Mouse (Mus musculus) forebrain, embryonic 14.5 days (tissue): ENCODE measurements around the gene Rgs3. TPM values are rescaled to one million over a fixed set of nuclear protein-coding genes. Genes with fewer than 3 reads are reported as not detected.
A peak's percentile ranks its signal among the peaks of the same experiment; 100 is the strongest.

Experiments used
- ATAC-seq: fragments of 200-750 bp; cut with Nextera tagmentation; 2 replicates; pipeline ENCODE4 v1.8.0; 2017; ENCODE audit warnings: mild to moderate bottlenecking, moderate library complexity
- DNase-seq: peaks from one replicate; pipeline ENCODE4 v3.0.0-alpha.2; 2015; ENCODE audit warnings: low spot score
- H3K27ac ChIP-seq: fragments of 300-500 bp; sonication (generic); 2 replicates; pipeline ENCODE4 v1.5.1; 2014; ENCODE audit warnings: low read depth, mild to moderate bottlenecking, control low read depth, low read length, moderate library complexity
- H3K27me3 ChIP-seq: fragments of 300-500 bp; sonication (generic); replicated peaks from 2 replicates; pipeline ENCODE4 v1.6.1; 2014; ENCODE audit warnings: low read length, control low read depth, mixed read lengths; ENCODE audit not compliant: control insufficient read depth, insufficient read depth
- H3K36me3 ChIP-seq: fragments of 300-500 bp; sonication (generic); 2 replicates; pipeline ENCODE4 v1.6.1; 2014; ENCODE audit warnings: low read length, control low read depth; ENCODE audit not compliant: control insufficient read depth, insufficient read depth
- H3K4me1 ChIP-seq: fragments of 300-500 bp; sonication (generic); 2 replicates; pipeline ENCODE4 v1.6.1; 2014; ENCODE audit warnings: antibody characterized with exemption, low read length, control low read depth; ENCODE audit not compliant: control insufficient read depth, insufficient read depth
- H3K4me2 ChIP-seq: fragments of 300-500 bp; sonication (generic); 2 replicates; pipeline ENCODE4 v1.6.1; 2014; ENCODE audit warnings: mild to moderate bottlenecking, control low read depth, low read length
- H3K4me3 ChIP-seq: fragments of 300-500 bp; sonication (generic); 2 replicates; pipeline ENCODE4 v1.5.1; 2014; ENCODE audit warnings: low read depth, low read length, control low read depth
- H3K9ac ChIP-seq: fragments of 300-500 bp; sonication (generic); 2 replicates; pipeline ENCODE4 v1.6.1; 2014; ENCODE audit warnings: mild to moderate bottlenecking, low read length, control low read depth, moderate library complexity
- H3K9me3 ChIP-seq: fragments of 300-500 bp; sonication (generic); replicated peaks from 2 replicates; pipeline ENCODE4 v1.6.1; 2016; ENCODE audit warnings: low read length, control low read depth, mixed read lengths; ENCODE audit not compliant: control insufficient read depth
- WGBS: fragments of 180-500 bp; shearing (Covaris S2); extraction: QIAGEN DNeasy Blood & Tissue Kit; methylation state at CpG from one replicate; pipeline ENCODE4 v1.1.7; 2014; 5-methylcytosine and 5-hydroxymethylcytosine counted together
- polyA plus RNA-seq: library from polyadenylated mRNA; unstranded; fragments of >200 nt; fragmentation: Nextera tagmentation; extraction: Ambion mirVana; gene quantifications from 2 replicates; pipeline ENCODE4 v1.2.1, GENCODE M21; 2014

Gene Rgs3
- polyA plus RNA-seq, 1 experiment from 2014 or later: 44.8 TPM

- ATAC-seq (no peak), DNase-seq (no peak)
- Histone ChIP-seq H3K27ac (peak overlapping the region; percentile 35), H3K9ac (peak overlapping the region; percentile 2; the same call in 1 of the 2 replicates), H3K36me3 (peaks cover 6% of the 10 kb centered on the region; the same call in 1 of the 2 replicates), H3K4me2 (no peak overlapping the region), H3K4me1 (peaks cover 10% of the 10 kb centered on the region; the same call in 1 of the 2 replicates), H3K4me3 (no peak overlapping the region), H3K9me3 (no peaks in the 10 kb centered on the region), H3K27me3 (no peaks in the 10 kb centered on the region)
- 89% methylated on average over 19 of the region's 19 CpGs for WGBS
Observed at GRCm38 (mm10) chr4:62625451-62626061, 65.9 kb downstream of the Rgs3 start.

GRCm38 (mm10) chr4:62626228-62627026 is 66.8 kb downstream of the Rgs3 start:
- Histone ChIP-seq H3K36me3 (peaks cover 9% of the 10 kb centered on the region; the same call in 1 of the 2 replicates), H3K9ac (no peak overlapping the region), H3K4me3 (no peak overlapping the region), H3K9me3 (no peaks in the 10 kb centered on the region), H3K4me1 (peaks cover 10% of the 10 kb centered on the region; the same call in 1 of the 2 replicates), H3K27me3 (no peaks in the 10 kb centered on the region), H3K4me2 (no peak overlapping the region), H3K27ac (no peak overlapping the region)
- WGBS: 70% methylated on average over 15 of the region's 15 CpGs
- no peak for ATAC-seq
- DNase-seq: no peak

- ATAC-seq (no peak), DNase-seq (no peak)
- H3K9ac ChIP-seq: no peak overlapping the region
- WGBS: 90% methylated on average over 4 of the region's 4 CpGs
- no peak overlapping the region for H3K4me3 ChIP-seq
- peaks cover 10% of the 10 kb centered on the region; the same call in 1 of the 2 replicates for H3K36me3 ChIP-seq
- no peak overlapping the region for H3K27ac ChIP-seq
- peaks cover 10% of the 10 kb centered on the region; the same call in 1 of the 2 replicates for H3K4me1 ChIP-seq
- no peaks in the 10 kb centered on the region for H3K27me3 ChIP-seq
- H3K9me3 ChIP-seq: no peaks in the 10 kb centered on the region
- H3K4me2 ChIP-seq: no peak overlapping the region
Observed at GRCm38 (mm10) chr4:62627331-62627730, 67.7 kb downstream of the Rgs3 start.

GRCm38 (mm10) chr4:62628547-62628946 is 68.9 kb downstream of the Rgs3 start:
- 84% methylated on average over 7 of the region's 7 CpGs for WGBS
- Histone ChIP-seq H3K4me1 (peaks cover 10% of the 10 kb centered on the region; the same call in 1 of the 2 replicates), H3K27me3 (no peaks in the 10 kb centered on the region), H3K36me3 (peaks cover 10% of the 10 kb centered on the region; the same call in 1 of the 2 replicates), H3K27ac (no peak overlapping the region), H3K9me3 (no peaks in the 10 kb centered on the region), H3K4me2 (no peak overlapping the region), H3K4me3 (no peak overlapping the region), H3K9ac (no peak overlapping the region)
- DNase-seq: no peak
- no peak for ATAC-seq

GRCm38 (mm10) chr4:62629461-62629860 is 69.8 kb downstream of the Rgs3 start:
- no peak for ATAC-seq
- H3K9me3 ChIP-seq: no peaks in the 10 kb centered on the region
- no peak overlapping the region for H3K4me3 ChIP-seq
- H3K4me1 ChIP-seq: peaks cover 10% of the 10 kb centered on the region; the same call in 1 of the 2 replicates
- no peak overlapping the region for H3K9ac ChIP-seq
- WGBS: 85% methylated on average over 9 of the region's 9 CpGs
- peaks cover 10% of the 10 kb centered on the region; the same call in 1 of the 2 replicates for H3K36me3 ChIP-seq
- H3K27me3 ChIP-seq: no peaks in the 10 kb centered on the region
- no peak overlapping the region for H3K4me2 ChIP-seq
- no peak overlapping the region for H3K27ac ChIP-seq
- no peak for DNase-seq

GRCm38 (mm10) chr4:62629905-62630304 is 70.3 kb downstream of the Rgs3 start:
- ATAC-seq (no peak), DNase-seq (no peak)
- no peak overlapping the region for H3K4me2 ChIP-seq
- H3K27ac ChIP-seq: no peak overlapping the region
- H3K4me1 ChIP-seq: peaks cover 10% of the 10 kb centered on the region; the same call in 1 of the 2 replicates
- peaks cover 11% of the 10 kb centered on the region; the same call in 1 of the 2 replicates for H3K36me3 ChIP-seq
- WGBS: 62% methylated on average over 4 of the region's 4 CpGs
- H3K4me3 ChIP-seq: no peak overlapping the region
- H3K9ac ChIP-seq: no peak overlapping the region
- no peaks in the 10 kb centered on the region for H3K9me3 ChIP-seq
- H3K27me3 ChIP-seq: no peaks in the 10 kb centered on the region

- Histone ChIP-seq H3K9me3 (no peaks in the 10 kb centered on the region), H3K9ac (no peak overlapping the region), H3K4me1 (no peaks in the 10 kb centered on the region), H3K4me3 (no peak overlapping the region), H3K4me2 (no peak overlapping the region), H3K27ac (no peak overlapping the region), H3K27me3 (no peaks in the 10 kb centered on the region), H3K36me3 (0 out of 2 replicates have a peak, but pooled peaks cover 12% of the 10 kb centered on the region)
- ATAC-seq (no peak), DNase-seq (no peak)
- 92% methylated on average over 4 of the region's 4 CpGs for WGBS
Observed at GRCm38 (mm10) chr4:62633243-62633642, 73.6 kb downstream of the Rgs3 start.

- Histone ChIP-seq H3K4me2 (no peak overlapping the region), H3K4me1 (no peaks in the 10 kb centered on the region), H3K27ac (no peak overlapping the region), H3K36me3 (0 out of 2 replicates have a peak, but pooled peaks cover 12% of the 10 kb centered on the region), H3K9ac (no peak overlapping the region), H3K4me3 (no peak overlapping the region), H3K9me3 (no peaks in the 10 kb centered on the region), H3K27me3 (no peaks in the 10 kb centered on the region)
- no peak for ATAC-seq
- no peak for DNase-seq
- WGBS: 65% methylated on average over 13 of the region's 13 CpGs
Observed at GRCm38 (mm10) chr4:62634054-62634591, 74.5 kb downstream of the Rgs3 start.
